Mouse (Mus musculus) adrenal gland (tissue): ENCODE data around the gene Birc3.

Experiments used
- intact Hi-C: fragments of 180-260 bp; cut with DNase I; formaldehyde crosslinking; loops from one replicate; pipeline ENCODE4 v1.15.1; 2025

The Birc3 gene

GRCm38 (mm10) chr9:7829531-7830528, 43.2 kb downstream of the Birc3 start:
- intact Hi-C loops = loop anchor here (10.0 kb wide), 2 partner anchors 65 kb away; partner anchors contain the start of gene Tmem123

DNA sequence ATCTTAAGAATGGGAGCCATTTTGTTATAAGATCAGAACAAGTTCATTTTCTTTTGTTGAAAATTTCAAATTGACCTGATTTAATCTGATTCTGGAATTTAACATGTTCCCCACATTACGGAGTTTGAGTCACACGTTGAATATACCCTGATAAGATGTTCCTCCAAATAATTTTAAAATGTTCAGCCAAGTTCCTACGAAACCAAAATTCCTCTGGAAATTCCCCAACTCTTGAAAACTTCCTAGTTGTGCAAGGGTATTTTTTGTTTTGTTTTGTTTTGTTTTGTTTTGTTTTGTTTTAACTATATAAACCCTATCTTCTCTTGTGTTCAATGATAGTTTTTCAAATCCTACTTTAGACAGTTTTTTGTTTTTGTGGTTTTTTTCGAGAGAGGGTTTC, 44.3 kb downstream of the Birc3 start:
- intact Hi-C loops = no loop called here

- intact Hi-C loops = no loop called here
These were observed 48.1 kb downstream of the Birc3 start for GRCm38 (mm10) chr9:7824916-7825315.

GRCm38 (mm10) chr9:7822758-7823157, 50.2 kb downstream of the Birc3 start:
- intact Hi-C loops = no loop called here

DNA sequence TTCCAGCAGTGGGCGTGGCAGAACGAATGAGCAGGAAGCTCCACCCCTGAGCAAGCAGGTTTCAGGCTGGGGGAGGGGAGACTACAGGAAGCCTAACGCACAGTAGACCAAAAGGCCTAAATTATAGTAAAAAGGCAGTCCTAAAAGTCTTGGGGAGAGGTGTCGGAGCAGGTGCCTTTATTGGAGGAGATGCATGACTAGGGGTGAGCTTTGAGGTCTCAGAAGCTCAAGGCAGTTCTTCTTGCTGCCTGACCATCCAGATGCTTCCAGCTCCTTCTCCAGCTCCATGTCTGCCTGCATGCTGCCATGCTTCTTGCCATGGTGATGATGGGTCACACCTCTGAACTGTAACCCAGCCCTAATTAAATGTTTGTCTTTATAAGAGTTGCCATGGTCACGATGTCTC, 67.9 kb downstream of the Birc3 start:
- intact Hi-C loops = no loop called here
